Mouse (Mus musculus) testis, postnatal 10 days (tissue): ENCODE measurements around the gene Adm2.

Source experiments
- DNase-seq: peaks from one replicate; pipeline ENCODE4 v3.0.0; 2021; ENCODE audit warnings: low spot score

Adm2 gene

GRCm38 (mm10) chr15:89356372-89356771 lies 33.9 kb downstream of the Adm2 start:
- DNase-seq, result peak; percentile 94

GRCm38 (mm10) chr15:89358784-89359183 lies 36.3 kb downstream of the Adm2 start:
- no peak for DNase-seq

- DNase-seq, result no peak
Measured at GRCm38 (mm10) chr15:89363051-89363450, 40.5 kb downstream of the Adm2 start.

GRCm38 (mm10) chr15:89365141-89365551 lies 42.6 kb downstream of the Adm2 start:
- DNase-seq, result no peak

- DNase-seq, result peak; percentile 42
Measured at GRCm38 (mm10) chr15:89372068-89372467, 49.5 kb downstream of the Adm2 start.

GRCm38 (mm10) chr15:89372536-89372935 lies 50.0 kb downstream of the Adm2 start:
- no peak for DNase-seq

- DNase-seq, result peak; percentile 88
Measured at GRCm38 (mm10) chr15:89373027-89373761, 50.7 kb downstream of the Adm2 start.

- DNase-seq, result peak; percentile 98
Measured at GRCm38 (mm10) chr15:89373762-89374248, 51.3 kb downstream of the Adm2 start, which contains the start of gene Sco2. Gene Sco2 (minus strand): TSS chr15:89373846.
